Mouse (Mus musculus) left cerebral cortex, postnatal 14 days (tissue): Measurements from ENCODE around the gene Cryaa. TPM values are rescaled to one million over a fixed set of nuclear protein-coding genes. Genes with fewer than 3 reads are reported as not detected.

Experiments used
- DNase-seq, 2 experiments: peaks; one replicate each; pipeline ENCODE4 v3.0.0; 2021 to 2022; ENCODE audit warnings: low spot score in 2 of 2, mixed read lengths in 1 of 2
- intact Hi-C: fragments of 180-260 bp; cut with DNase I; formaldehyde crosslinking; loops from one replicate; pipeline ENCODE4 v1.15.1; 2025
- total RNA-seq, 2 experiments: library from RNA; stranded (reverse); gene quantifications; 2 replicates each; pipeline ENCODE4 v1.2.3; 2021

The Cryaa gene
- total RNA-seq, 2 experiments from 2014 or later: 0.37 to 0.61 TPM

DNA sequence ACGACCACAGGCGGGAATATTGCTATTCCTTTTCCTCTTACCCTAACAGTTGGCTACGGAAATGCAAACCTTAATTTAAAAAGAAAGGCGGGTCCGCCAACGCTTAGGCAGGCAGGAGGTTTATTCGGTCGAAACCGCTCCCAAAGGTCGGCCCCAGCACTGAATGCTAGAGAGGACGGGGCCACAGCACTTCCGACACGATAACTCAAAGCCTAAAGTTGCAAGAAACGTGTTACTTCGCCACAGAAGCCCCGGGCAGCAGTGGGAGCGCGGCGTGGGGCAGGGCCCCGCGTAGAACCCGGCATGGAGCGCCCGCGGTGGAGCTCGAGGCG is 19.5 kb upstream of the Cryaa start:
- no peak for DNase-seq
- intact Hi-C loops: loop anchor here (5.0 kb wide), 1 partner anchor 136 kb away; the partner anchor contains the start of gene Ndufv3

DNA sequence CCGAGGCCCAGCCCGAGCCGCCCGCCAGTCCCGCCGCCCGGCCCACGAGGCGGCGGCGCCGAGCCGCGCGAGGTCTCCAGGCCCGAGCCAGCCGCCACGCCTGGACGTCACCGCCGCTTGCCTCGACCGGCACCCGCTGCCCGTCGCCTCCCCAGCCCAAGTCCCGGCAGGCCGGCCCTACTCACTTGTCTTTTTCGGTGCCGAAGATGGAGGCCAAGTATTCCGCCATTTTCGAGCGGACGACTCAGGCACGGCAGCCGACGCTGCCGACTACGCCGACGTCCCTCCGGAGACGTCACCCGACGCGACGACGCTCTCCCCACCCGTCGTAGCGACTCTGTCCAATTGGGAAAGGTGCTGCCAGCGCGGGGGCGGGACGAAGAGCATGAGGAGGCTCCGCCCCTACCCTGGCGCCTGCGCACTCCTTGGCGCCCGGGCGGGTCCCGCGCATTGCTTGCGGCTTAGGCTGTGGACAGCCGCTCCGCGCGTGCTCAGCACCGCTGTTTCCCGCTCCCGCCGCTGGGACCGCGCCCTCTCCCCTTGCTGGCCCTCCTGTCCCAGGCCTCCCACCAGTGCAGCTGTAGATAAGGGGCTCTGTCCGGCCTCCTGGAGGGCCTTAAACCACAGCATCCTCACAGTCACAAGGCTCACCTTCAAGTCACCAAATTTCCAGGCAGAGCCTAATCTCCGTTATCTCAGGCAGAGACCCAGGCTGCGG is 19.0 kb upstream of the Cryaa start, which contains the start of gene U2af1:
TSS of gene U2af1 (minus strand) at position 425 of the 718 bp plus-strand sequence.
- DNase-seq: peak; percentile 99
- intact Hi-C loops: loop anchor here (5.0 kb wide), 1 partner anchor 136 kb away; the partner anchor contains the start of gene Ndufv3

DNA sequence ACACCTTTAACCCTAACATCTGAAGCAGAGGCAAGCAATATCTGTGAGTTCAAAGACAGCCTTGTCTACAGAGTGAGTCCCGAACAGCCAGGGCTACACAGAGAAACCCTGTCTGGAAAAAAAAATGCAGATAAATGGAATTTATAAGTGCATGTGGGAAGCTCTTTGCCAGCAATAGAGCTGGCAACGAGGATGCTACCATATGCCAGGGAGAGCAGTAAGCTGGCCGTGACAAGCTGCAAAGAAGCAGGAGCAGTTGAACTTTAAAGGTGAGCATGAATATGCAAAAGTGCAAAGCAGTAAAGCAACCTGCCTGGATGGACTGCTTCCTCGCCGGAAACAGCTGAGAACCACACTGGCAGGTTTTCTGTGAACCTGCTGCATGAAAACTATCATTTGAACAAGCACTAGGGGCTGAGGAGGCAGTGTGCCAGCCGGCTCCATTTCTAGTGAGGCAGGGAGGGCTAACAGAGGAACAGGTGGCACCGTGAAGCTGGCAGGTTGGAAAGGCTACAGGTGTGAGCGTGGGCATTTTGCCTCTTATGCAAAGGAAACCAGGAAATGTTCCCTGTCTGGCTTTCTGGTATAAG is 16.9 kb upstream of the Cryaa start:
- peak; percentile 66 to 83 for DNase-seq
- intact Hi-C loops: loop anchor here (10.0 kb wide), 1 partner anchor 336 kb away; no protein-coding TSS in a partner anchor

GRCm38 (mm10) chr17:31662855-31663254 is 14.8 kb upstream of the Cryaa start:
- no peak for DNase-seq
- intact Hi-C loops: loop anchor here (10.0 kb wide), 1 partner anchor 338 kb away; no protein-coding TSS in a partner anchor

- intact Hi-C loops: loop anchor here (10.0 kb wide), 1 partner anchor 340 kb away; no protein-coding TSS in a partner anchor
- peak; percentile 76 to 79 for DNase-seq
These were observed 12.8 kb upstream of the Cryaa start for GRCm38 (mm10) chr17:31664760-31665159.

DNA sequence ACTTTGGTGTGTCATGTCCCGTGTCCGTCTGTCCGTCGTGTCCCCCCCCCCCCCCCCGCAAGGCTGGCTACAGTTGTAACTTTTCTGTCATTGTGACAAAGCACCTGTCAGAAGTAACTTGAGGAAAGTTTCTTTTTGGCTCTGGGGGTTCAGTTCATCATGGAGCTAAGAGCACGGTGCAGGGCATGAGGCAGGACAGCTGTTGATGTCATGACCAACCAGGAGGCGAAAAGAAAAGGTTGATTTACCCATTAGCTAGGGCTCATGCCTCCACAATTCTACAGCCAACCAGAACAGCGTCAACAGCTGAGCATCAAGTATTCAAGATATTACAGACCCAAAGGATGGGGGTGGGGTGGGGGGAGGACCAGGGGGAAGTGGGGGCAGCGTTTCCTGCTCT is 9.3 kb upstream of the Cryaa start:
- no peak for DNase-seq
- intact Hi-C loops: loop anchor here (10.0 kb wide), 1 partner anchor 344 kb away; no protein-coding TSS in a partner anchor

GRCm38 (mm10) chr17:31670163-31670562 is 7.4 kb upstream of the Cryaa start:
- no peak for DNase-seq
- intact Hi-C loops: no loop called here

DNA sequence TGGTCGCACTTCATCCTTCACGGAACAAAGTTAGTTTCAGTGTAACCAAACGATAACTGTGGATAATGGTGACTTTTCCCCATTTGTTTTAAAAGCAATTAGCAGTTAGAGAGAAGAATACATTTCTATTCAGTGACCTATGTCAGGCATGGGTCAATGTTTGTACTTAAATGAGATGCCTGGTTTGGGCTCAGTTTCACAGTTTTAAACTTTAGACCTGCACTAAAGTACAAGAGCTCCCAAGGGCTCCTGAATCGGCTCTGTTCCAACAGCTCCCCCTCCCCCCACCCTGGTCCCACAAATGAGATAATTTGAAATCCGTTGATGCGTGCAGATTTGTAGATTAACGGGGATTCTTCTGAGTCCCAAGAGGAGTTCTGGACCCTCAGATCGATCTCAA is 5.9 kb upstream of the Cryaa start:
- intact Hi-C loops: no loop called here
- DNase-seq: no peak

- intact Hi-C loops: no loop called here
- no peak for DNase-seq
These were observed 5.3 kb upstream of the Cryaa start for GRCm38 (mm10) chr17:31672279-31672678.

DNA sequence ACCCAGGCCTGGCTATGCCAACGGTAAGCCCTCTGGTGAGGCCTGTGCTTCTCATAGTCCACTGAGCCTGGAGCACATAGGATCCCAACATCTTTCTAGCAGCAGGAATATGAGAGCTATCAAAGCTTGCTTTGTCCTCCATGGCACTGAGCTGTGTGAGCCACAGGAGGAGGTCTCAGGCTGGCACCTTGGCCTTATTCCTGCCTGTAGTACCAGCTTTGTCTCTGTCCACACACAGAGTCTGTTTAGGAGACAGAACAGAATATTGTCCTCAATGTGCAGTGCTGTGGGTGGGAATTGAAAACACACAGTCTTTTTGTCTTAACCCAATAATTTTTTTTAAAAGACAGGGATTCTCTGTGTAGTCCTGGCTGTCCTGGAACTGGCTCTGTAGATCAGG is 3.2 kb upstream of the Cryaa start:
- intact Hi-C loops: no loop called here
- peak in 1 of 2 experiments; percentile 31 for DNase-seq

DNA sequence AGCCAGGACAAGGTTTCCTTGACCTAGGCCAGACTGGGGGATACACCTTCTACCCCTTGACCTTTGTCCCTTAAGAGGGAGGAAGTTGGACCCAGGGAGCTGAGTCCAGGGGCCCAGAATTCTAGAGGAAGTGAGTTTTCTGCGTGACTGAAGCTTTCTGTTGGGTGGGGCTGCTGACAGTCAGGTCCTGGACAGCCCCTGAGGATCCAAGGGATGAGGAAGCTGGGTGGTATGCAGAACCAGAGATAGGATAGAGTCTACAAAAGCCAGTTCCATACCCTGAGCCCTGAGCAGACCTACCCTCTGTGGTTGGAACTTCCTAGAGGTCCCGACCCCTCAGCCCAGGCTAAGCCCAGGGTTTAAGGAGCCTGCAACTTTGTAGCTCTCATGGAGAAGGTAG is 2.8 kb downstream of the Cryaa start:
- intact Hi-C loops: no loop called here
- DNase-seq: no peak

DNA sequence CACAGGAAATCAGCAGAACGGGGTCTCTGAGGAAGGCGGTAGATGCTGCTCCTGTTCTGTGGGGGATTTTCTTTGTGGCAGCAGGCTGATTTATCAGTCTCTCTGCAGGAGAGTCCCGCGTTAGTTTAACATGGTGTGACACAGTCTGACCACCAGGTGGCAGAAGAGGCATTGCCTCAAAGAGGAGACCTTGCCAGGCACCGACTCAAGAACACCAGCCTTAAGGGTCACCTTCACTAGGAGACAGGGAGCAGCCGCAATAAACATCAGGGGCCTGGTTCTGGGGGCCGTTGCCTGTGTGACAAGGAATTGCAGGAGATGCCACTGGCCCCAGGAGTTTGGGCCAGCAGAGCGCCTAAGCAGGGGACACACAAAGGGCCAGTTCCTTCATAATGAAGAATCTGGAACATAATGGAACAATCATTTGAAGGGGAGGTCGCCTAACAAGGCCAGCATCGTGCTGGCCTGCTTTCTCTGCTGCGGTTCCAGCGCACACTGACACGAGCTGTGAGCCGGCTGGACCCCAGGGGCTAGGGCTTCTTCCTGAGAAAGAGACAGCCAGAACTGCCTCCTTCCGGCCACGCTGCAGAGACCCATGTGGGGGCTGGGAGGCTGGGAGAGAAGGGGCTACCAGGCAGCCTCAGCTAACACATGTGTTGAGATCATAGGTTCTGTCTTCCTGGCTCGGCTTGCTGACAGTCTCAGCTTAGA is 8.1 kb downstream of the Cryaa start:
- DNase-seq: peak; percentile 91
- intact Hi-C loops: loop anchor here (1.0 to 5.0 kb wide), 3 partner anchors 170 to 387 kb away; partner anchors contain the start of gene Sik1

- intact Hi-C loops: loop anchor here (5.0 kb wide), 1 partner anchor 386 kb away; no protein-coding TSS in a partner anchor
- DNase-seq: no peak
These were observed 8.6 kb downstream of the Cryaa start for GRCm38 (mm10) chr17:31686225-31686564.

DNA sequence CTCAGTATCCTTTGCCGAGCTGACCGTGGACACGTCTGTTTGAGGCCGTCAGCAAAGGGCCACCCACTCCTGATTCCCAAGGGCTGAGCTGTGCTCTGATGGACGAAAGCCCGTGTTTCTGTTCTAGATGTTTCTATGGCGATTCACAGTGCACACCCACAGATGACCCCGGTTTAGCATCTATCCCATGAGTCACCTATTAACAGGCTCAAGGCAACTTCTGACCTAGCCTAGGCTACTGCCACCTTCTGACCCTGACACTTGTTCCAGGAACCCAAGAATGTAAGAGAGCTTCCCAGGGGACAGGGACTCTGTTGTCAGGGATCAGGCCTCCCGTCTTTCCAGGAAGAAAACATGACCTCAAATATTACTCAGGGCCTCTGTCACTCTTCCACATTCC is 10.5 kb downstream of the Cryaa start:
- no peak for DNase-seq
- intact Hi-C loops: loop anchor here (5.0 kb wide), 1 partner anchor 384 kb away; no protein-coding TSS in a partner anchor

DNA sequence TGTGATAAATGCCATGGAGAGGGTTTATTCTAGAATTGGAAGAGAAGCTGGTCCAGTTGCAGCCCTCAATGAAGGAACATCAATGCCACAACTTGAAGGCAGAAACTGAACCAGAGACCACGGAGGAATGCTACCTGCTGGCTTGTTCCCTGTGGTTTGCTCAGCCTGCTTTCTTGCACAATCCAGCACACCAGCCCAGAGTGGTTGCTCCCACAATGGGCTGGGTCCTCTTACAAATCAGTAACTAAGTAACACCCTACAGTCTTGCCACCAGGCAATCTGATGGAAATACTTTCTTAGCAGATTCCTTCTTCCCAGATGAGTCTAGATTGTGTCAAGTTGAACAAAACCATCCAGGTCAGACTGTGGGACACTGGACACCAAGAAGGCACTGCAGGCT is 12.0 kb downstream of the Cryaa start:
- intact Hi-C loops: loop anchor here (5.0 kb wide), 1 partner anchor 383 kb away; no protein-coding TSS in a partner anchor

DNA sequence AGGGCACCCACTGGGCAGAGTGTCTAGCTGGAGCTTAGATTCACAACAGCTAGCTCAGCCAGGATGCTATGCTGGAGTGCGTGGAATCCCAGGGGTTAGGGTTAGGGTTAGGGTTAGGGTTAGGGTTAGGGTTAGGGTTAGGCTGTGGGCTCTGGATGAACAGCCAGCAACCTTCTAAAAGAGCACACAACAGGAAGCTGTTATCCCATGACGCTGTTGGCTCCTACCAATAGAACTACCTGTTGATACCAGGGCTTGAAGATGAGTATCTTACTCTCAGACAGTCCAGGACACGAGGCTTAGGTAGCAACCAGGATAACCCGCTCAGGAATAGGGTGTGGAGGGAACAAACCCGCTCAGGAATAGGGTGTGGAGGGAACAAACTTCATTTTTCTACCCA is 15.3 kb downstream of the Cryaa start:
- intact Hi-C loops: loop anchor here (2.0 kb wide), 1 partner anchor 334 kb away; no protein-coding TSS in a partner anchor
- DNase-seq: no peak

More for the DNA sequence above, 12.0 kb downstream of the Cryaa start:
- DNase-seq: no peak

DNA sequence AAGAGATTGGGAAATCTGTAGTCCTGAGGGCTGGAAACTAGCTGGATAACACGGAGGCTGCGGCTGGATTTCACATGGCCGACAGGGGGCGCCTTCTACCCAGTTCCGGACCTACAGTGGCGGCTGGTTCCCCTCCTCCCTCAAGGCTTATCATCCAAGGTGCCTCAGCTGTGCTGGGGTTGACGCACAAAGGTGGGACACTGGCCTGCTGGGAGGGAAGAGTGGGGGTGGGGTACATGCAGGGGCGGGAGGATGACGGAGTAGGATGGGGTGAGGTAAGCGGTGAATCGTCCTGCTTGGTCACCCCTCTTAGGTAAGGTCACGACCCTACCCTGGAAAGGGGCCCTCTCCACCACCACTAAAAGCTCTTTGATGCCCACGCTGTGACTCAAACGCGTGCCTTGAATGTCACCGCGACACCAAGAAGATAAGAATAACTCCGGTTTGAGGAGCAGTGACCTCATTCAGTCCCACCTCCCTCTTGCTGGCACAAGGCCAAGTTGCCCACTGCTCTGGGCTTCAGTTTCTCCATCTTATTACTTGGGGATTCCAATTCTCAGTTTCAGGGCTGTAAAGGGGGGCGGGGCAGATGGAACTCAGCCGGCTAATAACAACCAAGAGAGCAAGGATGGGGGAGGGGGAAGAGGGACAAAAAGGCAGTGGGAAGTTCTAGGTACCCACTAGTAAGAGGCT is 15.9 kb downstream of the Cryaa start:
- DNase-seq: peak; percentile 82 to 84
- intact Hi-C loops: loop anchor here (2.0 kb wide), 1 partner anchor 333 kb away; no protein-coding TSS in a partner anchor

GRCm38 (mm10) chr17:31694023-31694376 is 16.4 kb downstream of the Cryaa start:
- DNase-seq: no peak
- intact Hi-C loops: no loop called here

- intact Hi-C loops: no loop called here
- no peak for DNase-seq
These were observed 17.3 kb downstream of the Cryaa start for GRCm38 (mm10) chr17:31694949-31695348.
